Mouse (Mus musculus) frontal cortex, postnatal 36 days (tissue): ENCODE measurements around the gene Rap2c.

ENCODE experiments used
- DNase-seq, 2 experiments: peaks; one replicate each; pipeline ENCODE4 v3.0.0; 2022; ENCODE audit warnings: low spot score in 2 of 2

The Rap2c gene

DNA sequence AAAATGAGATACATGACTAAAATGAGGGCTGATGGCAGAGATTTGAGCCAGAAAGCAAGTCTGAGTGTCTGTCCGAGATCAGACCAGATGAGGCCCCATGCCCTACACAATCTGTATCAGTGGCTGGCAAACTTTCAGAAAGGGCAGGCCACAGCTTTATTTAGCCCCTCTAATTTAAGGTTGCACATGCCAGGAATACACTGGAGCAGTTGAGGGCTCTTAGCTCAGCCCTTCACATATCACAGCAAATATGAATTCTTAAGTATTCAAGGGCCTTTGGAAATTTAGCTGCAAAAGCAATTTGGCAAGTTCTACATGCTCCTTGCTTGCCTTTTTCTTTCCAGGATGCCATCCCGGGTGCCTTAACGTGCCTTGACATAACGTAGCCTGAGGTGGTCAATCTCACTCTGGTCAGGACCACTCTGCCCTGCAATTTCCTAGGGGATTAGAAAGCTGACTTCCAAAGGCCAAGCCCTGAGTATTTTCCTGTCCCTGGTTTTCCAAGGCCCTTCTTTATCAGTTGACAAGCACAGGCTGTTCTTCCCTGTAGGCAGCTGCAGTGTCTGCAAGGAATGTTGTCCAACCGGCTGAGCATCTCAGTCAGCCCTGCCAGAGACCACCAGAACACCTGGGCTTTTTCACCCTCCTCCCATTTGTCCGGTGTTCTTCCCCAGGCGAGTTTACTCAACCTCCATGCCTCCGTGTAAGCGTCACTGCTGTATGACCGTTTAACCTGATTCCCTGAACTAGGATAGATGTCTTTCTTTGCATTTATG is 49.5 kb downstream of the Rap2c start:
- no peak for DNase-seq

DNA sequence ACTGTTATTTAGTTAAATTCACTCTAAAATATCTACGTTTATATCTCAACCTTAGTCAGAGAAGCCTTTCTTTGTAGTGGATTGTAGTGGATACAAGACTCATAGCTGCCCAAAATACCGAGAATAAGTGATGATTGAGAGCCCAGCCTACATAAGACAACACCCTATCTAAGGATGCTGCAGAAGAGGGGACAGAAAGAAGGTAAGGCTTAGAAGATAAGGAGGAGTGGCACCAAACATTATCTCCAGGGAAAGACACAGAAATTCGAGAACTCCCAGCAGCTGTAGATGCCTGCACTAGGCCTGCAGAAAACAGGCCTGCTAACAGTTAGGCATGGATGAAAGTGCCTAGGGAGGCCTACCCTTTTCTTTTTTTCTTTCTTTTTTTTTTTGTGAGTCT is 52.7 kb downstream of the Rap2c start:
- no peak for DNase-seq

DNA sequence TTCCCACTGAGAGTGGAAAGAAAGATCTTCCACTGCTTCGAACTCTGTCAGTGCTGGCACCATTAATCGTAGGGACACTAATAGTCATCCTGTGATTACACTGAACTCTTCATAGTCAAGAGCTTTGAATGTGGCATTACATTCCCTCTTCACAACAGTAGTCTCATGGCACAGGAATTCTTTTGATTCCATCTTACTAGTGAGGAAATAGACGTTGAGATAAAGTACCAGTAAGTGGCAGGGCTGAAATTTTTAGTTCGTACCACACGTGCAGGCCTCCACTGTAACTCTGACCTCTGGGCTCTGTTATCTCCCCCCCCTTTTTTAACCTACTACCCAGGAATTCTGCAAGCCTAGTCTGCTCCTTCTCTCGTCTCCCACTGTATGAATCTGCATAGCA is 54.9 kb downstream of the Rap2c start:
- DNase-seq = no peak
